Mouse (Mus musculus) heart, postnatal 14 days (tissue): ENCODE results near the gene Mag. TPM values are rescaled to one million over a fixed set of nuclear protein-coding genes. Genes with fewer than 3 reads are reported as not detected.

Source experiments
- DNase-seq, 2 experiments: peaks; one replicate each; pipeline ENCODE4 v3.0.0; 2021 to 2022
- intact Hi-C: fragments of 180-260 bp; cut with DNase I; formaldehyde crosslinking; loops from one replicate; pipeline ENCODE4 v1.15.1; 2025
- total RNA-seq, 2 experiments: library from RNA; stranded (reverse); gene quantifications; 2 replicates each; pipeline ENCODE4 v1.2.3; 2021

Gene Mag
- total RNA-seq, 2 experiments from 2014 or later, result 0.15 to 0.22 TPM

DNA sequence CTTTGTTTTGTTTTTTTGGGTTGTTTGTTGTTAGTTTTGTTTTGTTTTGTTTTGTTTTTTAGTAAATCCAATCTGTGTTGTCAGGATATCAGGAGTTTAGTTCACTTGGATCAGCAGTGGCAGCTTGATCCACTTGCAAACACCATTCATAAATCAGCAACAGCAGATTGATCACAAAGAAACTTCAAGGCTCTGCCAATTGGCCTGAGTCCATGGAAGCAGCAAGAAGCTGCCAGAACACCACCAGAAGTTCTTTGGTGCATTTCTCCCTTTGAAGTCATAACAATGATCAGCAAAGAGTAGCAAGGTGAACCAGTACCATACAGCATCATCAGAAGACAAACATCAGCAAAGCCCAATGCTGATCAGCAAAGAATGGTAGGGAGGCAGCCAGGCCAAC lies 30.6 kb downstream of the Mag start:
- DNase-seq, result no peak
- intact Hi-C loops, result no loop called here

DNA sequence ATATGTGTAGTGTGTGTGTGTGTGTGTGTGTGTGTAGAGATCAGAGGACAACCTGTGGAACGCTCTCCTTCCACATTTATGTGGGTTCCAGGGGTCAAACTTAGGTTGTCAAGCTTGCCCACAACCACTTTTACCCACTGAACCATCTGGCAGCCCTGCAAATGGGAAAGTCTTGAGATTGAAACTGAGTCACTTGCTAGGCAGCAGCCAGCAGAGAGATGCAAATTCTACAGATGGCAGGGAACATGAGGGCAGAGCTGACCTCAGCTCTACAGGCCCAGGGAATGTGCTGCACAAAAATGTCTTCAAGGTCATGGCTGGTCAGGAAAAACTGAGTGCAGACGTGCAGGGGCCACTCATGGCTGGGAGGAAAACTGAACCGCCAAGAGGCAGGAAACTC lies 33.3 kb downstream of the Mag start:
- intact Hi-C loops, result no loop called here

GRCm38 (mm10) chr7:30880176-30880575 lies 34.5 kb downstream of the Mag start, which contains the start of gene Cd22:
Gene Cd22 (minus strand): TSS chr7:30880342.
- no peak for DNase-seq
- intact Hi-C loops, result no loop called here

More for the DNA sequence above, 33.3 kb downstream of the Mag start:
- no peak for DNase-seq

GRCm38 (mm10) chr7:30878950-30879349 lies 35.7 kb downstream of the Mag start:
- DNase-seq, result no peak
- intact Hi-C loops, result loop anchor here (10.0 kb wide), 1 partner anchor 196 kb away; the partner anchor contains the start of gene Fxyd3

DNA sequence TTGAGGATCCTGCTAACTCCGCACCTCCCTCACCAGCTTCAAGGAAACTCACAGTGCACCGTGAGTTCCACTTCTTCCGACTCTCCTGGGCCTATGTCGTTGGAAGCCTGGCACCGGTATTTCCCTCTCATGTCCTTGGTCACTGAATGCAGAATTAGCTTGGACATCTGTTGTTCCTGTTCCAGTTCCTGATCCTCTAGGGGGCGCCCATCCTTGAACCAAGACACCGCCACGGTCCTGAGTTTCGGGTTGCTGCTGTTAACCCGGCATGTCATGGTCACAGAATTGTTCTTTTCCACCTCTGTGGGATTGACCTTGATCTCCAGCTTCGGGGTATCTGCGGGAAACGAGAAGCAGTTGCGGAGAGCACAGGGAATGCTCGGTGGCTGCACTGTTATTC lies 41.6 kb downstream of the Mag start:
- DNase-seq, result peak; percentile 72 to 84
- intact Hi-C loops, result loop anchor here (2.0 to 10.0 kb wide), 2 partner anchors 100 to 202 kb away; partner anchors contain the start of genes Fam187b, Fxyd3 and Lsr

DNA sequence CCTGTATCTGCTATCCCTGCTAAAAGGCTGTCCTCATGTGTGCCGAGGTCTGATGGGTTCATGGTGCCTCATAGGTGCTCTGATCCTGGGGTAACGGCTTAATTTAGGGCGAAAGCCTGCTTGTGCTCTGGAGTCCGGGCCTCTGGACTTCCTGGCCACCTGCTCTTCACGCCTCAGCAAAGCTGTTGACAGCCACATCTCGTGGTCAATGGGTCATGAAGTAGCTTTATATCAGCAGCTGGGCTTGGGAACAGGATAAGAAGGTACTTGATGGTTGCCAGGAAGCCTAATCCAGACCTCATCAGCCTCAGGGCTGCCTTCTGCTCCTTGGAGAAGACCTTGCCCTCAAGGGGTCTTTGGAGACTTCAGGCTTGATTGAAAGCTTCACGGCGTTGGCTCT lies 51.3 kb downstream of the Mag start:
- intact Hi-C loops, result no loop called here
- no peak for DNase-seq

DNA sequence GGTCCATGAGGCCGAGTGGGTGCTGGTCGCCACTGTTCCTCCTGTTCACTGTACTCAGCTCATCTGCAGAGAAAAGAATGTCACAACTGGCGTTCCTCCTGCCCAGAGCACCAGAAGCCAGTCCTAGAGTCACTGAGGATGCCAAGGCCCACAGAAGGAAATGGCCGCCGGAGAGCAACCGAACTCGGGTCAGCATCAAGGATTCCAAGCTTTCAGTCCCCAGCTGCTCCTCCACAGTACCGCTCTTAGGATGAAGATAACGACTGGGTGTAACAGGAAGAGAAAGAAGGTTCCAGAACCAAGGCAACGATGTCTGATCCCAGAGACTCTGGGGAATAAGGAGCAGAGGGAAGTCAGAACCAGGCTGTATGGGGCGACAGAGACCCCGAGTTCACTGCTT lies 53.2 kb downstream of the Mag start, which contains the start of gene Ffar1:
Gene Ffar1 (minus strand): TSS at position 101 of the 400 bp plus-strand sequence.
- no peak for DNase-seq
- intact Hi-C loops, result no loop called here

DNA sequence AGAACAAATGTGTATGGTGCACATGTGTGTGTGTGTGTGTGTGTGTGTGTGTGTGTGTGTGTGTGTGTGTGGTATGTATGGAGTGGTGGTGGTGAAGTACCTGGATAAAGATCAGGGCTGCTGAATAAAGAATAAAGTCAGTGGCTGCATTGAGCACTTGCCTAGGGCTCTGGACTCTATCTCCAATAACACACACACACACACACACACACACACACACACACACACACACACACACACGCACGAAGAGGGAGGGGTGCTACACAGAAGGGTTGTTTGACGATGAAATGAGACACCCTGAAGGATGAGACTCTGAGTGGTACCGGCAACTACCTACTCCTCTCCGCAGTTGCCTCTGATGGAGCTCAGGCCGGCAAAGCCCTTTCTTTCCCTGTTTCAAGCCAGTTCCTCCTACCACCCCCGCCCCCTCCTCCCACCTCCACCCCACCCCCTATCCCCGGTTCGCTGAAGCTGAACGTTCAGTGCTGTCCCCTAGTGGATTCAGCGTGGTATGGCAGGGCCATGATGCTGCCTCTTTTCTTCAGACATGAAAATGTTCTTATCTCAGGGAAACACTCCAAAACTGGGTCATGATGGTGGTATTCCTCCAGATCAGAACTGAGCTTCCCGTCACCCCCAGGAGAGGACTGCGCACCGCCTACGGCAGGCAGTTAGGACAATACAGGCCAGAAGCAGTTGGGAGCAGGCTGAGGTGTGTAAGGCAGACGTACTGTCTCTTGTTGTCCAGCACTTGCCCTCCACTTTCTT lies 54.9 kb downstream of the Mag start:
- peak; percentile 26 to 59 for DNase-seq
- intact Hi-C loops, result loop anchor here (2.0 to 10.0 kb wide), 3 partner anchors 125 to 271 kb away; partner anchors contain the start of gene Kmt2b

DNA sequence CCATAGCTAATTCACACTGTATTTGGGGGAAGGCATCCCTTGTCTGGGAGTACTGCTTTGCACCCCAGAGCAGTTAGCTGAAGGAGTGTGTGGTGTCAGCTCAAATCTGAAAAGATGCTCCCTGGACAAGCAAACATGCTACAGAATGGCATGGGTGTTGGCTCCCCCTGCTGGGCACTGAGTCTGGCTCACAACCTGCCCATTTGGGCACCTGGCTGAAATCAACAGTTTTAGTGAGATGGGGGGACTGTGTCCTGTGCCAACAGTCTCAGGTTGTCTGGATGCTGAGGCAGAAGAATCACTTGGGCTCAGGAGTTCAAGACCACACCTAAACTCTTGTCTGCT lies 55.4 kb downstream of the Mag start:
- peak; percentile 66 to 80 for DNase-seq
- intact Hi-C loops, result loop anchor here (2.0 to 10.0 kb wide), 3 partner anchors 124 to 270 kb away; partner anchors contain the start of gene Kmt2b

- intact Hi-C loops, result loop anchor here (2.0 to 10.0 kb wide), 4 partner anchors 51 to 269 kb away; partner anchors contain the start of gene Kmt2b
- no peak for DNase-seq
These were observed 56.9 kb downstream of the Mag start for GRCm38 (mm10) chr7:30857746-30858145.

DNA sequence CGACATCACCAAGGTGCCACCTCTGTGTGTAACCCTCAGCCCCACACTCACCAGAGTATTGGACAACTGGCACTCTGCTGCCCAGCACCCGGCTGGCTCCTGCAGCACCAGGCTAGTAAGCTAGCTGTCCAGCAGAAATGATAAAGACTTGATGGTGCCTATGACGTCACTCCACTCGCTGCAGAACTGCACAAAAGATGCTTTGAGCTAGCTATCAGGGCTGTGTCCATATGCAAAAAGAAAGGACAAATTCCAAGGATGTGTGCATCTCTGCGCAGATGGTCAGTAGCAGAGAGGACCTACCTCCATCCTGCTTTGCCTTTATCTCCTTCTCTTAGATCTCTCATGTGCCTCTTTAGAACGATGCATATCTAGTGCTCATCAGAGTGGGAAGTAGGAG lies 58.6 kb downstream of the Mag start, which contains the start of gene Ffar3:
Gene Ffar3 (minus strand): TSS at position 101 of the 400 bp plus-strand sequence.
- DNase-seq, result no peak
- intact Hi-C loops, result loop anchor here (2.0 to 10.0 kb wide), 3 partner anchors 49 to 179 kb away; no protein-coding TSS in a partner anchor

- no peak for DNase-seq
- intact Hi-C loops, result loop anchor here (10.0 kb wide), 1 partner anchor 117 kb away; no protein-coding TSS in a partner anchor
These were observed 63.3 kb downstream of the Mag start for GRCm38 (mm10) chr7:30851421-30851820.

Other genes starting within 250 kb of the Mag start
- gene Haus5, start 249.9 kb downstream of the Mag start, total RNA-seq, result 1 to 10 TPM; 4.7 to 4.8 TPM
- gene Pmis2, start 243.3 kb downstream of the Mag start, total RNA-seq, result under 1 TPM in 1 of 2 experiments, not detected in 1; 0.43 TPM
- gene 2200002J24Rik, start 215.9 kb downstream of the Mag start, total RNA-seq, result not detected
- under 1 TPM in 1 of 2 experiments, not detected in 1; 0.15 TPM for gene Atp4a, start 202.7 kb downstream of the Mag start, total RNA-seq
- gene Tmem147, start 185.3 kb downstream of the Mag start, total RNA-seq, result 100 to 1,000 TPM; 238 to 243 TPM
- not detected for gene Gapdhs, start 171.2 kb downstream of the Mag start, total RNA-seq
- gene Sbsn, start 163.4 kb downstream of the Mag start, total RNA-seq, result 1 to 10 TPM; 4.3 to 5.5 TPM
- gene Dmkn, start 151.1 kb downstream of the Mag start, total RNA-seq, result 1 to 10 TPM; 4.8 to 7.0 TPM
- not detected for gene Krtdap, start 127.0 kb downstream of the Mag start, total RNA-seq
- under 1 TPM; 0.34 to 0.74 TPM for gene Ffar2, start 91.1 kb downstream of the Mag start, total RNA-seq
- not detected for gene Ffar3, start 58.7 kb downstream of the Mag start, total RNA-seq
- gene Ffar1, start 53.3 kb downstream of the Mag start, total RNA-seq, result not detected
- gene Cd22, start 34.5 kb downstream of the Mag start, total RNA-seq, result under 1 TPM; 0.39 to 0.43 TPM
- 1 to 10 TPM; 1.9 to 5.4 TPM for gene Hamp2, start 9.8 kb upstream of the Mag start, total RNA-seq
- gene Hamp, start 29.2 kb upstream of the Mag start, total RNA-seq, result 10 to 100 TPM in 1 of 2 experiments, 1 to 10 TPM in 1; 5.1 to 28.3 TPM
- 100 to 1,000 TPM in 1 of 2 experiments, 10 to 100 TPM in 1; 90.2 to 103 TPM for gene Usf2, start 41.9 kb upstream of the Mag start, total RNA-seq
- 1 to 10 TPM; 4.2 to 5.0 TPM for gene Lsr, start 58.6 kb upstream of the Mag start, total RNA-seq
- under 1 TPM in 1 of 2 experiments, not detected in 1; 0.60 TPM for gene Fam187b, start 58.9 kb upstream of the Mag start, total RNA-seq
- gene Fxyd5, start 127.6 kb upstream of the Mag start, total RNA-seq, result 10 to 100 TPM; 28.8 to 29.2 TPM
- gene Fxyd7, start 136.6 kb upstream of the Mag start, total RNA-seq, result 1 to 10 TPM; 1.1 to 1.3 TPM
- 100 to 1,000 TPM; 712 to 747 TPM for gene Fxyd1, start 142.3 kb upstream of the Mag start, total RNA-seq
- 1 to 10 TPM; 2.8 to 3.5 TPM for gene Lgi4, start 144.5 kb upstream of the Mag start, total RNA-seq
- gene Fxyd3, start 161.8 kb upstream of the Mag start, total RNA-seq, result 1 to 10 TPM; 2.7 to 5.2 TPM
- 1 to 10 TPM; 2.1 to 2.3 TPM for gene Hpn, start 200.4 kb upstream of the Mag start, total RNA-seq
- gene Scn1b, start 212.1 kb upstream of the Mag start, total RNA-seq, result 10 to 100 TPM; 17.9 to 18.4 TPM
- gene Gramd1a, start 241.0 kb upstream of the Mag start, total RNA-seq, result 10 to 100 TPM; 30.3 to 34.1 TPM